Mouse (Mus musculus) bone marrow, adult 2 months (tissue): ENCODE results near the gene Sh3glb1.

Source experiments
- CTCF ChIP-seq: fragments of 200-500 bp; IDR thresholded peaks from 2 replicates; pipeline ENCODE4 v1.5.1; 2011; ENCODE audit warnings: low read length, control low read depth; ENCODE audit not compliant: control insufficient read depth, insufficient read depth
- POLR2A ChIP-seq: fragments of 200-500 bp; IDR thresholded peaks from 2 replicates; pipeline ENCODE4 v1.6.1; 2011; ENCODE audit warnings: low read depth, mild to moderate bottlenecking, control low read depth, low read length, borderline replicate concordance; ENCODE audit not compliant: control insufficient read depth

GRCm38 (mm10) chr3:144639387-144639786 is 80.7 kb downstream of the Sh3glb1 start:
- TF ChIP-seq POLR2A (no peak), CTCF (no peak)
